Mouse (Mus musculus): ENCODE measurements around the gene Gm11758. TPM values are rescaled to one million over a fixed set of nuclear protein-coding genes. Genes with fewer than 3 reads are reported as not detected.
"Not testable (repeated sequence)": the region's sequence is repeated elsewhere in the genome, so short reads cannot be mapped to it uniquely, and the experiment has no call there.

Gm11758 gene
- not detected in 2 replicates for polyA plus RNA-seq (2016; fragmentation: Nextera tagmentation; extraction: Ambion mirVana)

DNA sequence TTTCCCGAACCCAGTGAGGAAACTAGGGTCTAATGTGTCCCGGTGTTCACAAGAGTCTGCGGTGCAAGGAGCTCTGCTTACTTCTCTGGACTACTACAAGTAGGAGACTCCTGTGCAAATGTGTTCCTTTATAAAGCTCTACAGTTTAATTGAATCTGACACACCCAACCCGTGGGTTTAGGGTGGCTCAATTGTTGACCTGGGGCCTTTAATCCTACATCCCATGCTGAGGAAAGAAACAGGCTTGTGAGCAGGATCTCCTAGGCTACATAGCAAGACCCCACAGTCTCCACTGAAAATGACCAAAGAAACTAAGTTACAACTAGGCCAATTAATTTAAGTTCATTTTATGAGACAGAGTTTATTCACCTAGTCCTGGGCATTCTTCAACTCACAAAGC is at the start of gene Gm11758:
TSS of gene Gm11758 (minus strand) at position 101 of the 400 bp plus-strand sequence.
- not testable (repeated sequence) for H3K9me3 ChIP-seq; H3K4me3 ChIP-seq (replicated peaks); H3K36me3 ChIP-seq; ATAC-seq (ENCODE audit: insufficient number of reproducible peaks, insufficient read depth, low FRiP score, low TSS enrichment, low read depth); H3K9ac ChIP-seq (replicated peaks); H3K4me2 ChIP-seq; H3K27me3 ChIP-seq; H3K4me1 ChIP-seq (replicated peaks); H3K27ac ChIP-seq
- WGBS: no CpG with 5 or more reads among the region's 4 CpGs

DNA sequence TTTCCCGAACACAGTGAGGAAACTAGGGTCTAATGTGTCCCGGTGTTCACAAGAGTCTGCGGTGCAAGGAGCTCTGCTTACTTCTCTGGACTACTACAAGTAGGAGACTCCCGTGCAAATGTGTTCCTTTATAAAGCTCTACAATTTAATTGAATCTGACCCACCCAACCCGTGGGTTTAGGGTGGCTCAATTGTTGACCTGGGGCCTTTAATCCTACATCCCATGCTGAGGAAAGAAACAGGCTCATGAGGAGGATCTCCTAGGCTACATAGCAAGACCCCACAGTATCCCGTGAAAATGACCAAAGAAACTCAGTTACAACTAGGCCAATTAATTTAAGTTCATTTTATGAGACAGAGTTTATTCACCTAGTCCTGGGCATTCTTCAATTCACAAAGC is 44.6 kb upstream of the Gm11758 start, which contains the start of gene Gm11756:
TSS of gene Gm11756 (minus strand) at position 101 of the 400 bp plus-strand sequence.
- H3K4me1 ChIP-seq (replicated peaks); H3K27me3 ChIP-seq; ATAC-seq (ENCODE audit: insufficient number of reproducible peaks, insufficient read depth, low FRiP score, low TSS enrichment, low read depth); H3K9me3 ChIP-seq; H3K27ac ChIP-seq; H3K9ac ChIP-seq (replicated peaks); H3K36me3 ChIP-seq; H3K4me3 ChIP-seq (replicated peaks); H3K4me2 ChIP-seq: not testable (repeated sequence)
- 80% methylated on average over 6 of the region's 6 CpGs for WGBS

DNA sequence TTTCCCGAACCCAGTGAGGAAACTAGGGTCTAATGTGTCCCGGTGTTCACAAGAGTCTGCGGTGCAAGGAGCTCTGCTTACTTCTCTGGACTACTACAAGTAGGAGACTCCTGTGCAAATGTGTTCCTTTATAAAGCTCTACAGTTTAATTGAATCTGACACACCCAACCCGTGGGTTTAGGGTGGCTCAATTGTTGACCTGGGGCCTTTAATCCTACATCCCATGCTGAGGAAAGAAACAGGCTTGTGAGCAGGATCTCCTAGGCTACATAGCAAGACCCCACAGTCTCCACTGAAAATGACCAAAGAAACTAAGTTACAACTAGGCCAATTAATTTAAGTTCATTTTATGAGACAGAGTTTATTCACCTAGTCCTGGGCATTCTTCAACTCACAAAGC is 29.8 kb upstream of the Gm11758 start, which contains the start of gene Gm13871:
TSS of gene Gm13871 (minus strand) at position 101 of the 400 bp plus-strand sequence.
- H3K4me1 ChIP-seq (replicated peaks); ATAC-seq (ENCODE audit: insufficient number of reproducible peaks, insufficient read depth, low FRiP score, low TSS enrichment, low read depth); H3K9me3 ChIP-seq; H3K27me3 ChIP-seq; H3K4me2 ChIP-seq; H3K36me3 ChIP-seq; H3K4me3 ChIP-seq (replicated peaks); H3K27ac ChIP-seq; H3K9ac ChIP-seq (replicated peaks): not testable (repeated sequence)
- WGBS: no CpG with 5 or more reads among the region's 4 CpGs

DNA sequence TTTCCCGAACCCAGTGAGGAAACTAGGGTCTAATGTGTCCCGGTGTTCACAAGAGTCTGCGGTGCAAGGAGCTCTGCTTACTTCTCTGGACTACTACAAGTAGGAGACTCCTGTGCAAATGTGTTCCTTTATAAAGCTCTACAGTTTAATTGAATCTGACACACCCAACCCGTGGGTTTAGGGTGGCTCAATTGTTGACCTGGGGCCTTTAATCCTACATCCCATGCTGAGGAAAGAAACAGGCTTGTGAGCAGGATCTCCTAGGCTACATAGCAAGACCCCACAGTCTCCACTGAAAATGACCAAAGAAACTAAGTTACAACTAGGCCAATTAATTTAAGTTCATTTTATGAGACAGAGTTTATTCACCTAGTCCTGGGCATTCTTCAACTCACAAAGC is 14.9 kb upstream of the Gm11758 start, which contains the start of gene Gm11757:
TSS of gene Gm11757 (minus strand) at position 101 of the 400 bp plus-strand sequence.
- not testable (repeated sequence) for H3K9me3 ChIP-seq; H3K27ac ChIP-seq; H3K36me3 ChIP-seq; H3K4me2 ChIP-seq; H3K4me1 ChIP-seq (replicated peaks); H3K9ac ChIP-seq (replicated peaks); H3K27me3 ChIP-seq; ATAC-seq (ENCODE audit: insufficient number of reproducible peaks, insufficient read depth, low FRiP score, low TSS enrichment, low read depth); H3K4me3 ChIP-seq (replicated peaks)
- no CpG with 5 or more reads among the region's 4 CpGs for WGBS

DNA sequence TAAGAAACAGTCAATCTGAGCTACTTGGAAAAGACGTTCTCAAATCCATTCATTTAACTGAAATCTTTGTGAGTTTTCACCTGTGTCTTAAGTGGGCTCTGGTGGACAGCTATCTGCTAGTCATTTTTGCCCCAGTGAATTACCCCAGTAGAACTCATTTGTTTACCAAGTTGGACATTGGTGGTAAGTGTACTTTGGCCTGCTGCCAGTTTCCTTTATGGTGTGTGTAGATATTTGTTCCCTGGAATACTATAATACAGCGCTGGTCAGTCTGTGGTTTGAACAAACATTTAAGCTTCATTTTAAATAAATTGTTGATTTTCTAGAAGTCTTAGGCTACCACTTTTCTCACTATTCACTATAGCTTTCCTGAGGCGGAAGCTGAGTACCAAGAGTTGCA is 49.5 kb downstream of the Gm11758 start:
- ATAC-seq (ENCODE audit: insufficient number of reproducible peaks, insufficient read depth, low FRiP score, low TSS enrichment, low read depth): no peak
- Histone ChIP-seq H3K4me1 (replicated peaks) (no peaks in the 10 kb centered on the region), H3K4me2 (no peak overlapping the region), H3K9ac (replicated peaks) (no peak overlapping the region), H3K4me3 (replicated peaks) (no peak overlapping the region), H3K9me3 (no peaks in the 10 kb centered on the region), H3K27ac (no peak overlapping the region), H3K36me3 (no peaks in the 10 kb centered on the region), H3K27me3 (no peaks in the 10 kb centered on the region)
- 81% methylated on average over 3 of the region's 3 CpGs for WGBS

Other genes starting within 250 kb of the Gm11758 start
- not detected in 2 replicates for gene Gm11236, start 238.1 kb downstream of the Gm11758 start, polyA plus RNA-seq (2016; fragmentation: Nextera tagmentation; extraction: Ambion mirVana)
- gene Gm11239, start 207.9 kb downstream of the Gm11758 start, polyA plus RNA-seq (2016; fragmentation: Nextera tagmentation; extraction: Ambion mirVana): not detected in 2 replicates
- gene Gm428, start 192.8 kb downstream of the Gm11758 start, polyA plus RNA-seq (2016; fragmentation: Nextera tagmentation; extraction: Ambion mirVana): not detected in 2 replicates
- gene Rasef, start 85.3 kb downstream of the Gm11758 start, polyA plus RNA-seq (2016; fragmentation: Nextera tagmentation; extraction: Ambion mirVana): 1.4 and 1.5 TPM in 2 replicates
- not detected in 2 replicates for gene Gm11757, start 14.8 kb upstream of the Gm11758 start, polyA plus RNA-seq (2016; fragmentation: Nextera tagmentation; extraction: Ambion mirVana)
- gene Gm13871, start 29.7 kb upstream of the Gm11758 start, polyA plus RNA-seq (2016; fragmentation: Nextera tagmentation; extraction: Ambion mirVana): not detected in 2 replicates
- 0.24 and 0.37 TPM in 2 replicates for gene Gm11756, start 44.5 kb upstream of the Gm11758 start, polyA plus RNA-seq (2016; fragmentation: Nextera tagmentation; extraction: Ambion mirVana)
- 6.1 and 7.0 TPM in 2 replicates for gene 2310002L09Rik, start 74.6 kb upstream of the Gm11758 start, polyA plus RNA-seq (2016; fragmentation: Nextera tagmentation; extraction: Ambion mirVana)
- 3.0 and 3.1 TPM in 2 replicates for gene Frmd3, start 137.2 kb upstream of the Gm11758 start, polyA plus RNA-seq (2016; fragmentation: Nextera tagmentation; extraction: Ambion mirVana)

All from limb, embryonic 12.5 days (tissue).